Mouse (Mus musculus) neural tube, embryonic 12.5 days (tissue): ENCODE measurements around the gene Wapl. TPM values are rescaled to one million over a fixed set of nuclear protein-coding genes. Genes with fewer than 3 reads are reported as not detected.

Experiments
- ATAC-seq: fragments of 200-750 bp; cut with Nextera tagmentation; 2 replicates; pipeline ENCODE4 v1.8.0; 2017; ENCODE audit warnings: low read depth, mild to moderate bottlenecking, moderate TSS enrichment, moderate library complexity; ENCODE audit not compliant: low FRiP score
- H3K27ac ChIP-seq: fragments of 300-500 bp; sonication (generic); 2 replicates; pipeline ENCODE4 v1.5.1; 2016
- H3K27me3 ChIP-seq: fragments of 300-500 bp; sonication (generic); replicated peaks from 2 replicates; pipeline ENCODE4 v1.6.1; 2016; ENCODE audit warnings: mild to moderate bottlenecking
- H3K36me3 ChIP-seq: fragments of 300-500 bp; sonication (generic); 2 replicates; pipeline ENCODE4 v1.6.1; 2016; ENCODE audit warnings: mild to moderate bottlenecking
- H3K4me1 ChIP-seq: fragments of 300-500 bp; sonication (generic); 2 replicates; pipeline ENCODE4 v1.6.1; 2016
- H3K4me2 ChIP-seq: fragments of 300-500 bp; sonication (generic); replicated peaks from 2 replicates; pipeline ENCODE4 v1.6.1; 2016; ENCODE audit warnings: mild to moderate bottlenecking
- H3K4me3 ChIP-seq: fragments of 300-500 bp; sonication (generic); 2 replicates; pipeline ENCODE4 v1.5.1; 2016
- H3K9ac ChIP-seq: fragments of 300-500 bp; sonication (generic); 2 replicates; pipeline ENCODE4 v1.6.1; 2016; ENCODE audit warnings: mild to moderate bottlenecking
- H3K9me3 ChIP-seq: fragments of 300-500 bp; sonication (generic); 2 replicates; pipeline ENCODE4 v1.6.1; 2016; ENCODE audit warnings: mild to moderate bottlenecking
- WGBS: fragments of 180-500 bp; shearing (Covaris S2); methylation state at CpG from one replicate; pipeline ENCODE4 v1.1.7; 2016; 5-methylcytosine and 5-hydroxymethylcytosine counted together
- polyA plus RNA-seq: library from polyadenylated mRNA; unstranded; fragments of >200 nt; fragmentation: Nextera tagmentation; extraction: Ambion mirVana; gene quantifications from 2 replicates; pipeline ENCODE4 v1.2.1, GENCODE M21; 2016

Gene Wapl
- polyA plus RNA-seq, 1 experiment from 2014 or later, result 30.3 TPM

DNA sequence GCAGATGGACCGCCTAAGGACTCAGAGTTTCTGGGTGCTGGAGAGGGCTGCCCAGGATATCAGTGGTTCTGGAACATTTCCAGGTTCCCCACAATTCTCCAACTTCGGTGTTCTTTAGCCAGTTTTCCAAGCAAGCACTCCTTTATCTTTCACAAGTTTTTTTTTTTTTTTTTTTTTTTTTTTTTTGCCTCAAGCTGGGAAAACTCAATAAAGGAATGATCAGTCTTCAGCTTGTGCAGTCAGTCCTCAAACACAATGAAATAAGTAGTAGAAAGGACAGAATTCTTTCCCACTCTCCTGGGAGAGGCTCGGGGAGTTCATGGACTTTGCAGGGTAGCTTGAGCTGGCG, 11.3 kb upstream of the Wapl start:
- H3K27me3 ChIP-seq, result peaks cover 38% of the 10 kb centered on the region
- H3K4me2 ChIP-seq, result peak overlapping the region; percentile 77
- H3K27ac ChIP-seq, result no peak overlapping the region
- H3K9me3 ChIP-seq, result no peaks in the 10 kb centered on the region
- ATAC-seq, result no peak
- H3K36me3 ChIP-seq, result no peaks in the 10 kb centered on the region
- peak overlapping the region; percentile 39; the same call in 1 of the 2 replicates for H3K4me3 ChIP-seq
- 12% methylated on average over 4 of the region's 4 CpGs for WGBS
- H3K4me1 ChIP-seq, result peaks cover 15% of the 10 kb centered on the region
- no peak overlapping the region for H3K9ac ChIP-seq

DNA sequence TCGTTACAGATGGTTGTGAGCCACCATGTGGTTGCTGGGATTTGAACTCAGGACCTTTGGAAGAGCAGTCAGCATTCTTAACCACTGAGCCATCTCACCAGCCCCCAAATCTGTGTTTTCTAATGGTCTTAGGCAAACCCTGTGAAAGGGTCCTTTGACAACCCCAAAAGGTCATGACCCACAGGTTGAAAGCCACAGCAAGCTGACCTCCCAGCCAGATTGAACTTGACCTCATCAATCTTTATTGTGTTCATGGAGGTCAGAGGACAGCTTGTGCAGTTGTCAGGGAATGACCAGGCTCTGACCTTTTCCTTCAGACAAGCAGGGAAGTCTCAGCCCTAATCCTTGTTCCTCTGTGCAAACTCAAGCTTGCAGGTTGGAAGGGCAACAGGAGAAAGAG, 10.3 kb upstream of the Wapl start:
- ATAC-seq, result no peak
- H3K27me3 ChIP-seq, result peaks cover 38% of the 10 kb centered on the region
- no peak overlapping the region for H3K9ac ChIP-seq
- no peak overlapping the region for H3K4me2 ChIP-seq
- no peak overlapping the region for H3K27ac ChIP-seq
- 70% methylated on average over 1 of the region's 1 CpGs for WGBS
- no peaks in the 10 kb centered on the region for H3K36me3 ChIP-seq
- peaks cover 15% of the 10 kb centered on the region for H3K4me1 ChIP-seq
- no peaks in the 10 kb centered on the region for H3K9me3 ChIP-seq
- no peak overlapping the region for H3K4me3 ChIP-seq

DNA sequence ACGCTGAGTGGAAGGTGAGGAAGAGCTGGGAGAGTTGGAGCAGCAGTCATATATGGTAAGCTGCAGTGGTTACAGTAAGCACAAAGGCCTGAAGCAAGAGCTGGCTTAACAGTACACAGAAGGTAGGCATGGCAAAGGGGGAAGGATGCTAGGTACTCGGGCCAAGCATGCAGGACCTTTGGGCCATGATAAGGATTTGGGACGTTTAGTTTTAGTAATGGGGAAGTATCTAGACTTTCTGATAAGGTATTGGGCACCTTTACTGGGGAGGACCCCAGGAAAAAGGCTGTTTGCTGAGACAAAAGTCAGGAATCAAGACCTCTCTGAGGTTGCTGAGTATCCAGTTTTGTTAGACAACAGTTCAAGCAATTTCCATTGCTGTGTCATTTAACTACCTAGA, 4.6 kb upstream of the Wapl start:
- no peaks in the 10 kb centered on the region for H3K9me3 ChIP-seq
- no peak overlapping the region for H3K9ac ChIP-seq
- H3K4me1 ChIP-seq, result no peaks in the 10 kb centered on the region

DNA sequence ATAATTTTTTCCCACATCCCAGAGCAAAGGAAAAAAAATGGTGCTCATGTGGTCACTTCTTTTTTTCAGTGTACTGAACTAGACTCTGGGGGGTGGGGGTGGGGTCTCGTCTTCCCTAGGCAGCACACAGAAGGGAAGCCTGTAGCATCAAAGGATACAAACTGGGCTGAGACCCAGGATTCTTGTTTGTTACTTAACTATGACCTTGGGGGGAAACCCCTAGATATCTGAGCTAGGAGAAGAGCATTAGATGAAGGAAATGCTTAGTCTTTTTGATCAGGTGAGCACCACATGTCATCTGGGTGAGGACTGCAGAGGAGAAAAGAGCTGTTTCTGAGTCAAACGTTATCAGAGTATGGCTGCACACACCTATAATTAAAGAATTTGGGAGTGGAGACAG, 3.5 kb upstream of the Wapl start:
- ATAC-seq, result no peak
- no peak overlapping the region for H3K4me3 ChIP-seq
- H3K4me1 ChIP-seq, result 0 out of 2 replicates have a peak, but pooled peaks cover 3% of the 10 kb centered on the region
- H3K27me3 ChIP-seq, result no peaks in the 10 kb centered on the region
- H3K9ac ChIP-seq, result no peak overlapping the region
- H3K27ac ChIP-seq, result no peak overlapping the region
- WGBS, result 58% methylated on average over 2 of the region's 2 CpGs
- H3K9me3 ChIP-seq, result no peaks in the 10 kb centered on the region
- H3K36me3 ChIP-seq, result no peaks in the 10 kb centered on the region
- no peak overlapping the region for H3K4me2 ChIP-seq

More for the DNA sequence above, 4.6 kb upstream of the Wapl start:
- Histone ChIP-seq H3K27ac (no peak overlapping the region), H3K4me2 (no peak overlapping the region), H3K4me3 (no peak overlapping the region), H3K36me3 (no peaks in the 10 kb centered on the region), H3K27me3 (no peaks in the 10 kb centered on the region)
- WGBS, result 71% methylated on average over 3 of the region's 3 CpGs
- no peak for ATAC-seq

DNA sequence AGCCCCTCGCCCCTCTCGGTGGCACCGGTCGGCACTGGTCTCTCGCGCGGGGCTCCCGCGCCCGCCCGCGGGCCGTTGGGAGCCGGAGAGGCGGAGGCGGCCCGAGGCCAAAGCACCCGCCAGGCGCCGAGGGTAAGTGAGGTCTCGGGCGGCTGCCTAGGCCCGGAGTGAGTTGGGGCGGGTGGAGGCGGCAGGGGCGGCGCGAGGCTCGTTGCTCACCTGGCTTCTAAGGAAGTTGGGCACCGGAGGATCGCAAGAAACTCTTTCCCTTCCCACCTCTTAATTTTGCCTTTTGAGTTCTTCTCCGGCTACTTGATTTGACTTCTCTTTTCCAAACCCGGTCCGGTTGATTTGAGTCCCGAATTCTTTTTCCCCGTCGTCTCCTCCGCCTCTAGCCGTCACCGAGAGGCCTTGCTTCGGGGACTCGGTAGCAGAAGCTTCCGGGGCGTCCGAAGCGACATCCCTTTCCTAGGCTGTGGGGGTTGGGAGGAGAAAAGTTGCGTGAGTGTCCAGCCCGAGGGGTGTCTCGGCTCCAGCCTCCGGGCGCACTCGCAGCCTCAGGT, 582 bp downstream of the Wapl start:
- H3K4me1 ChIP-seq, result peaks cover 6% of the 10 kb centered on the region; the same call in 1 of the 2 replicates
- H3K9ac ChIP-seq, result peak overlapping the region; percentile 96
- peak; percentile 67; the same call in 1 of the 2 replicates for ATAC-seq
- H3K27me3 ChIP-seq, result no peaks in the 10 kb centered on the region
- peak overlapping the region; percentile 82 for H3K27ac ChIP-seq
- H3K4me3 ChIP-seq, result peak overlapping the region; percentile 99
- under 1% methylated on average over 52 of the region's 52 CpGs for WGBS
- H3K4me2 ChIP-seq, result peak overlapping the region; percentile 80
- H3K9me3 ChIP-seq, result no peaks in the 10 kb centered on the region
- H3K36me3 ChIP-seq, result peaks cover 9% of the 10 kb centered on the region

DNA sequence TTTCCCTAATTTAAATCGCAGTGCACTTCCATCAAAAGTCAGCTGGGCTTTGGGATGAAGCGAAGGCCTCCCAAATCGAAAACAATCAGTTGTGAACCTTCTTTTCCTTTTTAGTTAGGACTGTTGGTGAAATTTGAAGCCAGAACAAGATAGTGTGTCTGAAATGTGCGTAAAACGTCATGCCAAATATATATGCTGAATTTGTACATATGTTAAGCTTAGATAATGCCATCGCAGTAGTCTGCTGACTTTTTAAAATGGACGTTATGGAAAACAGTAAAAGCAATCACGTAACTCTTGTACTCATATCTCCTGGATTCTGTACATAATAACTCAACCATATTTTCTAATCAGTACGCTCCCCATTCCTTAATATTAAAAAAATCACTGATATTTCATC, 1.2 kb downstream of the Wapl start:
- Histone ChIP-seq H3K9me3 (no peaks in the 10 kb centered on the region), H3K27me3 (no peaks in the 10 kb centered on the region), H3K4me3 (peak overlapping the region; percentile 99), H3K36me3 (peaks cover 9% of the 10 kb centered on the region), H3K27ac (no peak overlapping the region), H3K4me1 (peaks cover 6% of the 10 kb centered on the region; the same call in 1 of the 2 replicates), H3K4me2 (peak overlapping the region; percentile 80), H3K9ac (peak overlapping the region; percentile 96)
- WGBS, result 35% methylated on average over 9 of the region's 9 CpGs
- ATAC-seq, result no peak

DNA sequence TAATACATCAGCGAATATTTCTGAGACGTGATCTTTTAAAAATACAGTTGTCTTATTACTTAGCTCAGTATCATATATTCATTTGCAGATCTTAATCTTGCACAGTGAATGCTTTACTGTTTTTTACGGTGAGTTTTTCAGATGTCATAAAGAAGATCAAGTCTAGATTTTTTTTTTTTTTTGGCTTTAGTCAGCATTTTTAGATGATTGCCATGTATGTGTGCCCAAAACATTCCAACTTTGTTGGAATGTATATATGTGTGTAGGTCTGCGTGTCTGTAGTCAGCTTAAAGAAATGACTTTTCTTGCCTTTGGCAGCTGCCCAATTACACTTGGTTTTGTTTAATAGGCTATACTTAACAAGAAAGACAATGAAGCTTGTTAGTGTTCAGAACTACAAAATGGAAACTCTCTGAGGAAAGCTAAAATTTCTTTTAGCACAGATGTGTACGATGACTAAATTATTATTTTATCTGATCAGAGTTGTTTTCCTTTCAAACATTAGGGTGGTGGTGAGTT, 1.7 kb downstream of the Wapl start:
- Histone ChIP-seq H3K27me3 (no peaks in the 10 kb centered on the region), H3K4me2 (peak overlapping the region; percentile 80), H3K9ac (no peak overlapping the region), H3K27ac (no peak overlapping the region), H3K9me3 (no peaks in the 10 kb centered on the region), H3K4me3 (no peak overlapping the region), H3K4me1 (peaks cover 6% of the 10 kb centered on the region; the same call in 1 of the 2 replicates), H3K36me3 (peaks cover 9% of the 10 kb centered on the region)
- ATAC-seq, result no peak
- 75% methylated on average over 5 of the region's 5 CpGs for WGBS

DNA sequence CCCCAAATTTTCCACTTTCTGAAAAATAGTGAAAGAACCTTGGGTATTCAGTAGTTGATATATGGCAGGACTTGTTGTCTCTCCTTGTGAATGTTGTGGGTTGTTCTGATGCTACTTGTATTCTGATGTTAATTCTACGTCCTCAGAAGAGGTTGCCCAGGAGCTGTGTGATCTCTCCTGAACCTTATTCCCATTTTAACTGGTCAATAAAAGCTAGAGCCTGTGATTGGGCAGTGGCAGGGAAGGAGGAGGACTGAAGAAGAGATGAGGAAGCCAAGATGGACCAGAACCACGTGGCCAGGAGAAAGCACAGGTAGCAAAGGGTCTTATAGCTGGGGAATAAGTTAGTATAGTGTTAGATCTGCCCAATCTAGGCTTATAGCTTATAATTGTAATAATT, 7.1 kb downstream of the Wapl start:
- H3K9me3 ChIP-seq, result no peaks in the 10 kb centered on the region
- 61% methylated on average over 2 of the region's 2 CpGs for WGBS
- no peak overlapping the region for H3K4me3 ChIP-seq
- H3K9ac ChIP-seq, result no peak overlapping the region
- H3K27me3 ChIP-seq, result no peaks in the 10 kb centered on the region
- H3K27ac ChIP-seq, result no peak overlapping the region
- no peak overlapping the region for H3K4me2 ChIP-seq
- H3K4me1 ChIP-seq, result no peaks in the 10 kb centered on the region; the same call in 1 of the 2 replicates
- no peak for ATAC-seq
- H3K36me3 ChIP-seq, result peaks cover 12% of the 10 kb centered on the region

DNA sequence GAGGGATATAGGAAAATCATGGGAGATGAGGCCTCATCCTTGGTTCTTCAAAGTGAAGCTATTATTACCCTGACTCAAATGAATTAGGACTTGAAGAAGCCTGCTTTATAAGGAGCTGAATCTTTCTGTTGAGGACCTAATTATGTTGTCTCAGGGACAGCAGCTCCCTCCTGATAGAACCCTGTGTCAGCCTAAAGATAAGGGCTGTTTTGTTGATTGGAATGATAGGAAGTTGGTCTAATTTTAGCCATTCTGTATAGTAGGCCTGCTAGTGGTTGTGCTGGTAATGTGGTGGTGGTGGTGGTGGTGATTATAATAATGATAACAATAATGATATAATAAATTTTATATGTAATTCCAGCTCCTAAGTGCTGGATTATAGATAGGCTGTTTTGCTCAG, 11.3 kb downstream of the Wapl start:
- Histone ChIP-seq H3K4me3 (no peak overlapping the region), H3K4me2 (no peak overlapping the region), H3K27me3 (no peaks in the 10 kb centered on the region), H3K36me3 (peaks cover 3% of the 10 kb centered on the region; the same call in 1 of the 2 replicates), H3K9me3 (no peaks in the 10 kb centered on the region), H3K9ac (no peak overlapping the region), H3K4me1 (no peaks in the 10 kb centered on the region), H3K27ac (no peak overlapping the region)
- ATAC-seq, result no peak

DNA sequence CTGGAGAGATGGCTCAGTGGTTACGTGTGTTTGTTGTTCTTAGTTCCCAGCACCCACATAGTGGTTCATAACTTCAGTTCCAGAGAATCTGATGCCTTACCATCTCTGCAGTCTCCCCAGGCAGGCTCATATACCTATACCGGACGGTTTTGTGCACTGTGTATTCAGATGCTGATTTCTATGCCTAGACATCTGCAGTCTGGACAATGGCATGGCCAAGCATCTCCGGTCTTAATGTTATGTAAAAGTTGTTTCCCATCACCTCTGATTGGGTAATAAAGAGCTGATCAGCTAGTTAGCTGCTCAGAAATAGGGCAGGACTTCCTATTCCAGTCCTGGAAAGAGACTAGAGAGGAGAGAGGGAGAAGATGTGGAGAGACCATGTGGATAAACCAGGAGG, 20.2 kb downstream of the Wapl start:
- no peak overlapping the region for H3K27ac ChIP-seq
- H3K4me1 ChIP-seq, result no peaks in the 10 kb centered on the region
- H3K27me3 ChIP-seq, result no peaks in the 10 kb centered on the region
- WGBS, result 95% methylated on average over 4 of the region's 4 CpGs
- H3K9ac ChIP-seq, result no peak overlapping the region
- H3K36me3 ChIP-seq, result peaks cover 32% of the 10 kb centered on the region; the same call in 1 of the 2 replicates
- no peak for ATAC-seq
- no peak overlapping the region for H3K4me3 ChIP-seq
- no peak overlapping the region for H3K4me2 ChIP-seq
- H3K9me3 ChIP-seq, result no peaks in the 10 kb centered on the region

DNA sequence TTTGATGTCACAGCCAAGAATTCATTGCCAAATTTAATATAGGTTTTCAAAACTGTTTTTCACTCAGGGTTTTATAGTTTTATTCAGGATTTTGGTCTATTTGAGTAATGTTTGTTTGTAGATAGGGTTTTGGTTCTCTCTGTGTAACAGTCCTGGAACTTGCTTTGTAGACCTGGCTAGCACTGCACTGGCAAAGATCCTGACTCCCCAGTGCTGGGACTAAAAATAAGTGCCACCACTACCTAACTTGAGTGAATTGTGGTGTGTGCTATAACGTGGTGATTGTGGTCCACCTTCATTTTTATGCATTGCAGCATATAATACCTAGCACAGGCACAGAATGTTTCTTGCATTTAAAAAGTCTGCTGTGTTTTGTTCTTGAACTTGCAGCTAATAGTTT, 23.6 kb downstream of the Wapl start:
- no peaks in the 10 kb centered on the region for H3K9me3 ChIP-seq
- no peak overlapping the region for H3K9ac ChIP-seq
- ATAC-seq, result no peak
- H3K4me1 ChIP-seq, result no peaks in the 10 kb centered on the region
- 83% methylated on average over 1 of the region's 1 CpGs for WGBS
- no peak overlapping the region for H3K27ac ChIP-seq
- no peak overlapping the region for H3K4me2 ChIP-seq
- no peaks in the 10 kb centered on the region for H3K27me3 ChIP-seq
- no peak overlapping the region for H3K4me3 ChIP-seq
- H3K36me3 ChIP-seq, result peaks cover 24% of the 10 kb centered on the region; the same call in 1 of the 2 replicates

DNA sequence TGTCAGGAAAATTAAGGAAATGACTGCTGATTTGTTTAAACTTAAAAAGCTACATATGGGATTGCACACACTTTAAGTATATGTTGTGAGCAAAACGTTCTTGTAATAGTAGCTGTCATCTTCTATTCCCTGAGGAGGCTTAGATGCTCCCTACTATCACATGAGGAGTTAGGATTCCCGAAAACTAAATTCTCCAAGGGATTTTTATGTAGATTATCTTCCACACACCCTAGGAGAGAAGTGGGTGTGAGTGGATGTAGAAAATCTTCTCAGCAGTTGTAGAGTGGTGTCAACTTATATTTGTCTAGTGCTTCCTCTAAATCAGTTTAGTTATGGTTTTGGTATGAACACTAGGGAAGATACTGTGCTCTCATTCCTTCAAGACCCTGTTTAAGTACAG, 36.5 kb downstream of the Wapl start:
- H3K4me3 ChIP-seq, result no peak overlapping the region
- H3K4me1 ChIP-seq, result no peaks in the 10 kb centered on the region
- no peak overlapping the region for H3K4me2 ChIP-seq
- H3K9me3 ChIP-seq, result no peaks in the 10 kb centered on the region
- H3K27ac ChIP-seq, result no peak overlapping the region
- ATAC-seq, result no peak
- H3K36me3 ChIP-seq, result peaks cover 12% of the 10 kb centered on the region; the same call in 1 of the 2 replicates
- no peaks in the 10 kb centered on the region for H3K27me3 ChIP-seq
- no peak overlapping the region for H3K9ac ChIP-seq
- WGBS, result 94% methylated on average over 2 of the region's 2 CpGs

DNA sequence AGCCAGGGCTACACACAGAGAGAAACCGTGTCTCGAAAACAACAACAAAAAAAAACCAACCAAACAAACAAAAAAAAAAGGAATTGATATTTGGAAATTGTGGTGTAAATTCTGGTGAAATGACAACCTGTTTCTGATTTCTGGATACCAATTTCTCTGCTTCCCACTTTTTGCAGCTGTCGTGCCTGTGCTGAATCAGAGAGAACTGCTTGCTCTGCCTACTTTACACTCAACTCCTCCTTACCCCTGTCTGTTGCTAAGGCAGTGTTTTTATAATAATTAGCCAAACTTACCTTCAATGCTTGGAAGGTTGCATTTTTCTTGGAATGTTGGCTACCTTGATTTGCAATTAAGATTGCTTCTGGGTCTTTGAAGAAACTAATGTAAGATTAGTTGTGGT, 38.3 kb downstream of the Wapl start:
- Histone ChIP-seq H3K36me3 (peaks cover 14% of the 10 kb centered on the region; the same call in 1 of the 2 replicates), H3K27ac (no peak overlapping the region), H3K9me3 (no peaks in the 10 kb centered on the region), H3K4me1 (no peaks in the 10 kb centered on the region), H3K4me2 (no peak overlapping the region), H3K27me3 (no peaks in the 10 kb centered on the region), H3K9ac (no peak overlapping the region), H3K4me3 (no peak overlapping the region)
- WGBS, result 92% methylated on average over 3 of the region's 3 CpGs
- ATAC-seq, result no peak
